Mouse (Mus musculus) c-Kit-negative CD71-positive TER-119-positive erythroid progenitor cells, embryonic 14.5 days (primary cell): ENCODE data around the gene Oxsm.
A peak's percentile ranks its signal among the peaks of the same experiment; 100 is the strongest.

Source experiments
- DNase-seq: peaks from one replicate; pipeline ENCODE4 v3.0.0-alpha.2; 2013; ENCODE audit warnings: low read depth, low spot score

The Oxsm gene

DNA sequence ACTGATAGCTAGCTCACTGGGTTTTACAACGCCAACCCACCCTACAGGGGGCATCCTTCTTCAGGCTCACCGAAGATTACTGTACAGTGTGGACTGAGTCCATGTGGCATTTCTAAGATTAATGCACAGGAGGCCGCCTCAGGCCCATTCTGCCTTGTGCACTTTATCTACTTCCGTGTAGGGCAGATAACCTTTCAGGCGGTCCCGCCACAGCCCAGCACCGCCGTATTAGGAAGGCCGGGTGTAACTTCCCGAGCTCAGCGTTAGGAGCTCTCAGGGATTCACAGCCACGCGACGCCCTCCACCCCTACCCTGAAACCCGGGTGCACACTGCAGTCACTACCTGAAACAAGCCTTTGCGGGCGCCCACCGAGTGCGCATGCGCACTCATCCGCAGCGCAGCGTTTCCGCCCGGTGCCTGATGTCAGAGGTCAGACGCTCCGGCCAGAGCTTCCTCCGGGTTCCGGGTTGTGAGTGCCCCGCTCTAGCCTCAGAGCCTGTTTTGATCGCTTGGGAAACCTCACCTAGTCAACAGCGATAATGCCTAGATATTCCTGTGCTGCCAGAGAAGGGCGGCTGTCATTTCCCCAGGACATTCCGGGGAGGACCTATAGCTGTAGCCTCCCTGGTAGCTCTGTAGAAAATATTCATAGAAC, 6.5 kb downstream of the Oxsm start:
- peak; percentile 72 for DNase-seq

GRCm38 (mm10) chr14:16242193-16242815, 7.3 kb downstream of the Oxsm start:
- DNase-seq, result no peak

- no peak for DNase-seq
Observed at GRCm38 (mm10) chr14:16236466-16236865, 13.1 kb downstream of the Oxsm start.

- no peak for DNase-seq
Observed at GRCm38 (mm10) chr14:16233515-16233914, 16.1 kb downstream of the Oxsm start.

- no peak for DNase-seq
Observed at GRCm38 (mm10) chr14:16230581-16230980, 19.0 kb downstream of the Oxsm start.

DNA sequence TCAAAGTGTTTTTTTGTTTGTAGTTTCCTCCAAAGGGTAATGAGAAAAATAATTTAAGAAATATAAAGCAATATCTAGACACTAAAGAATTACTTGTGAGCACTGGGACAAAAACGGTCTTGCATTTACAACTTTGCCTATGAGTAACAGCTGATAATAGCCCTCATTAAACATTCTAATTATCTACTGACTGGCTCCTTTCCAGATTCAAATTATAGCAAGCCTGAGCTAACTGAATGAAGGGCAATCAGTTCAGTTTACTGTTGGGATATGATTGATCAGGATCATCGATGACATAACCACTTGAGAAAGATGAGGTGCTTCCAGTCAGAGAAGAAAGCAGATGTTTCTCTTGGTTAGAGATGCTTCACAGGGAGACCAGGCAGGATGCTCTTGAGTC, 20.2 kb downstream of the Oxsm start:
- DNase-seq, result no peak

DNA sequence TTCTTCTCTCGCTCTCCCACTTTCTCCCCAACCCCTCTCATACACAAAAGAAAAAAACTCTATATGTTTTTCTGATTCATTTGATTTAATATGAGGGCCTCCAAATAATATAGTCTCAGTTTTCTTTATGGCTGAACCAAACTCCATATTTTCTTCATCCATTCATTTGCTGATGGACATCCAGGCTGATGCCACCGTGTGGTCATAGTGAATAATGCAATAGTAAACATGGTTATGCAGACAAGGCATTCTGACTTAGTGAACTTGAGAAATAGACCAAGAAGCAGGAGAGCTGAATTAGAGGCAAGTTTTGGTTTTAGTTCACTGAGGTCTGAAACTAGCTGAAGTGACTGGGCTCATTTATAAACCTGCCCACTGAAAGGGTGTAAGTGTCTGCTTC, 30.6 kb downstream of the Oxsm start:
- no peak for DNase-seq

- no peak for DNase-seq
Observed at GRCm38 (mm10) chr14:16207722-16208121, 41.9 kb downstream of the Oxsm start.

DNA sequence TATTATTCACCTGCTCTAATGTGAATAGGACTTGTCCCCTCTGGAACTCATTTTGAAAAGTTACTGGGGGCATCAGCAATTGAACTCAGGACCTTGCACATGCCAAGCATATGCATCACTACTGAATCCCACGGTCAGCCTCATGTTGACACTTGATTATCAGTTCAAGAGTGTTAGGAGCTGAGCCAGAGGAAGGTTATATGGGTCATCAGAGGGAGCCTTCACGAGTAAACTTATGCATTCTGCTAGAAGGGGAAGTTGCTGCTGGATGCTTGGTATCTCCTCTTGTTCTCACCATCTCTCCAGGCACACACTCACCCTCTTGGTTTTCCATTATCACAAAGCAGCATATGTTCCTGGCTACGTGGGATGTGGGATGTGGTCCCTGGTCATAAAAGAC, 47.9 kb downstream of the Oxsm start:
- DNase-seq, result no peak

DNA sequence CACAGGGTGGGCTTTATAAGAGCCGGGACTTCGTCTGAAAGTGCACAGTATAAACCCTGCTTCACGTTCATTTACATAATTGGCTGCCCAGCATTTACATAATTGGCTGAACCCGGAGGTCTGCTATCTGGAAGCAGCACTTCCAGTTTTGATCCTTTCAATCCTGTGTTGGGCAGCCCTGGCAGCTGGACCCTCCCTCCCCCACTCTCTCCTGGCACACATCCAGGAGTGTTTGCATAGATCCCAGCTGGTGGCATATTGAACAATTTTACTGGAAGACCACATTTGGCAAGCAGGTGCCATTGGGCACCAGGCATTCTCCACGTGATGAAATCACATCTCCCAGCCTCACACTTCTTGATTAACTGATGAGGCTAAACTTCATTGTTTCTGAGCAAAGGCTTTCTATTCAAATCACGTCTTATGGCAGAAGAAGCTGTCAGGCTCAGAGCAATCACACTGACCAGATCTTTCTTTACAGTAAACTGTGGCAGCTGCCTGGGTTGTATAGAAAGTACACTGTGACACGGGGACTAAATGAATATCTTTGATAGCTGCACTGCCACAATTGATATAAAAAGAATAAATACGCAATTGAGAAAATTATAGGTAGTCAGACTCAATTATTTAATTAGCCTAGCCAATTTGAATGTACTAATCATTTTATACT, 48.5 kb downstream of the Oxsm start:
- no peak for DNase-seq

- DNase-seq, result no peak
Observed at GRCm38 (mm10) chr14:16200220-16200912, 49.2 kb downstream of the Oxsm start.

GRCm38 (mm10) chr14:16196518-16196917, 53.1 kb downstream of the Oxsm start:
- DNase-seq, result no peak

GRCm38 (mm10) chr14:16195486-16195885, 54.1 kb downstream of the Oxsm start:
- DNase-seq, result no peak

- no peak for DNase-seq
Observed at GRCm38 (mm10) chr14:16194125-16194524, 55.5 kb downstream of the Oxsm start.

GRCm38 (mm10) chr14:16189142-16189541, 60.5 kb downstream of the Oxsm start:
- DNase-seq, result no peak
